Mouse (Mus musculus) adrenal gland, adult 2 months (tissue): ENCODE measurements around the gene Bace1. TPM values are rescaled to one million over a fixed set of nuclear protein-coding genes. Genes with fewer than 3 reads are reported as not detected.

ENCODE experiments used
- DNase-seq: peaks from one replicate; pipeline ENCODE4 v3.0.0; 2021
- polyA plus RNA-seq: library from polyadenylated mRNA; depleted of rRNA; stranded (reverse); fragments of >200 nt; gene quantifications from 2 replicates; pipeline ENCODE4 v1.2.3, GENCODE M21; 2012; rRNA removed
- total RNA-seq, 2 experiments: library from RNA; stranded (reverse); gene quantifications; 2 replicates each; pipeline ENCODE4 v1.2.3; 2021

Bace1 gene
- total and polyA plus RNA-seq, 3 experiments, result 22.0 to 28.7 (median 27.6) TPM

- no peak for DNase-seq
Observed at GRCm38 (mm10) chr9:45893681-45894080, 55.3 kb downstream of the Bace1 start.

GRCm38 (mm10) chr9:45905196-45905595 lies 66.8 kb downstream of the Bace1 start:
- DNase-seq, result no peak

- peak; percentile 54 for DNase-seq
Observed at GRCm38 (mm10) chr9:45905811-45906237, 67.4 kb downstream of the Bace1 start.

DNA sequence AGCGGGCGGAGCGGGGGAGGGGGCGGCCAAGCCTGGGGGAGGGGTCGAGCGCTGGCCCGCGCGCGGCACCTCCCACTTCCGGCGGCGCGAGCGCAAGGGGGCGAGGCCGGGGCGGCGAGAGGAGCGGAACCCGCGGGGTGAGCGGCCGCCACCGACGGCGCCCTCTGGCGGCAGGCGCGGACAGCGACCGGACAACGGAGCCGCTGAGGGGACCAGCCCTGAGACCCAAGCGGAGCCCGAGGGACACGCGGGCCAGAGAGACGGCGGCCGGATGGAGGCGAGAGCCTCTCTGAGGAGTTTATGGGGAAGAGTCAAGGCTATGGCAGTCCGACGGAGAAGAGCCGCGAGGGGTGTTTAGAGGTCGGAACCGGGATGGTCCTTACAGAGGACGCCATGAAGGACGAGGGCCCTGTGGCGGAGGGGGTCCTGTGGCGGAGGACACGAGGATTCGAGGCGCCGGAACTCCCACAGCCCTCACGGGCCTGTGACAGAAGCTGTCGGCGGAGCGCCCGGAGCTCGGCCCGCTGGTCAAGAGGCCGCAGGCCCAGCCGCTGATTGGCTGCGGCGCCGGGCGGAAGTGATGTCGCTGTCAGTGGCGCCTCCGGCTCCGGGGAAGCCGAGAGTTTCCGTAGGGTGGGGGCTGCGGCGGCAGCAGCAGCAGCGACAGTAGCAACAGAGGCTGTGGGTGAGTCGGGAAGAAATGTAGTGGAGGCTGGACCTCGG lies 68.1 kb downstream of the Bace1 start, which contains the start of the genes Pcsk7 and Rnf214:
Pcsk7 (plus strand) TSS at position 143 of the 723 bp plus-strand sequence.
Rnf214 (minus strand) TSS at position 557 of the 723 bp plus-strand sequence.
- peak; percentile 95 for DNase-seq

DNA sequence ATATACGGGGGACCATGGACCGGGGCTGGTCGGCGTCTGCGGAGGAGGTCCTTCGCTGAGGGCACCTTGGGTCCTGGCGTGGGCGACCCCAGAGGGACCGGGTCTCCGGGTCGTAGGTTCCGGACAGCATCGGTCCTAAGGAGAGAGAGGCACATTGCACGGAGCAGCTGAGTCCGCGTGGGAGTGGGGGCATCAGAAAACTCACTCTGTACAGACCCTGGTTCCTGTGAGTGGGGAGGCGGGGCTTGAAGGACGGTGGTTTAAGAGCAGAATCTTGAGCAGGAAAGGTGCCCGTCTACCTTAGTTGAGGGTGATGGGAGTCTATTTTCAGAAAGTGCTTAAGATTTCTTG lies 68.7 kb downstream of the Bace1 start:
- DNase-seq, result no peak

- DNase-seq, result no peak
Observed at GRCm38 (mm10) chr9:45910995-45911394, 72.6 kb downstream of the Bace1 start.

DNA sequence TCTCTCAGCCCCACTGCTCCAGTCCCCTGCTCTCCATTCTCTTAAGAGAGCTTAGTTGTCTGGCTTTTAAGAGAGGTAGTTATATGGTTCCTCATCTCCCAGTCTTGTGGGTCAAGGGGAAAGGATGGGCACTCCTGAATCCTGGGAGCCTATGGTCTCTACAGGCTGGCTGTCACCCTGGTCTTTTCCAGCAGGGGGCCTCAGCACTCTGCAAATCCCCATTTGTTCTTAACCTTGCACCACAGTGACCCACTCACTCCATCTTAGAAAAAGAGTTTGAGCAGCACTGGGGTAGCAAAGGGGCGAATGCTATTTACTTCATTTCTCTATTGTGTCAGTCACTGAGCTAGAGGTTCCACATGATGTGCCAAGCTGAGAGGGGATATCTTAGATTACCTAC lies 73.3 kb downstream of the Bace1 start:
- DNase-seq, result peak; percentile 78

Other genes starting within 250 kb of the Bace1 start
- gene Cep164, start 9.9 kb upstream of the Bace1 start, total RNA-seq, result 10 to 100 TPM; 15.0 to 18.8 TPM
- 23.4 and 28.1 TPM in 2 replicates for gene Cep164, start 9.9 kb upstream of the Bace1 start, polyA plus RNA-seq
- gene Pcsk7, start 67.9 kb downstream of the Bace1 start, total RNA-seq, result 10 to 100 TPM; 20.8 to 30.0 TPM
- gene Pcsk7, start 67.9 kb downstream of the Bace1 start, polyA plus RNA-seq, result 18.4 and 28.0 TPM in 2 replicates
- gene Rnf214, start 68.3 kb downstream of the Bace1 start, total RNA-seq, result 10 to 100 TPM; 37.4 to 48.5 TPM
- 15.8 and 17.6 TPM in 2 replicates for gene Rnf214, start 68.3 kb downstream of the Bace1 start, polyA plus RNA-seq
- gene Tagln, start 97.5 kb downstream of the Bace1 start, total RNA-seq, result 100 to 1,000 TPM in 1 of 2 experiments, 10 to 100 TPM in 1; 80.8 to 268 TPM
- gene Tagln, start 97.5 kb downstream of the Bace1 start, polyA plus RNA-seq, result 59.9 and 80.9 TPM in 2 replicates
- gene Sidt2, start 116.7 kb downstream of the Bace1 start, total RNA-seq, result 100 to 1,000 TPM; 138 to 351 TPM
- gene Sidt2, start 116.7 kb downstream of the Bace1 start, polyA plus RNA-seq, result 942 and 1,575 TPM in 2 replicates
- gene Pafah1b2, start 174.1 kb downstream of the Bace1 start, total RNA-seq, result 100 to 1,000 TPM; 154 to 167 TPM
- gene Pafah1b2, start 174.1 kb downstream of the Bace1 start, polyA plus RNA-seq, result 57.5 and 96.7 TPM in 2 replicates
- gene Sik3, start 174.2 kb downstream of the Bace1 start, total RNA-seq, result 10 to 100 TPM; 49.2 to 87.3 TPM
- gene Sik3, start 174.2 kb downstream of the Bace1 start, polyA plus RNA-seq, result 17.2 and 30.2 TPM in 2 replicates